Mouse (Mus musculus) midbrain, embryonic 10.5 days (tissue): ENCODE measurements around the gene Ebf1. TPM values are rescaled to one million over a fixed set of nuclear protein-coding genes. Genes with fewer than 3 reads are reported as not detected.
A peak's percentile ranks its signal among the peaks of the same experiment; 100 is the strongest.

ENCODE experiments used
- DNase-seq: peaks from one replicate; pipeline ENCODE4 v3.0.0-alpha.2; 2017; ENCODE audit warnings: low spot score
- H3K27ac ChIP-seq: fragments of 300-500 bp; sonication (generic); replicated peaks from 2 replicates; pipeline ENCODE4 v1.5.1; 2016; ENCODE audit warnings: mild to moderate bottlenecking
- H3K27me3 ChIP-seq: fragments of 300-500 bp; sonication (generic); 2 replicates; pipeline ENCODE4 v1.6.1; 2016; ENCODE audit warnings: low read depth, mild to moderate bottlenecking; ENCODE audit not compliant: poor library complexity, severe bottlenecking
- H3K36me3 ChIP-seq: fragments of 300-500 bp; sonication (generic); 2 replicates; pipeline ENCODE4 v1.6.1; 2016; ENCODE audit warnings: mild to moderate bottlenecking, moderate library complexity
- H3K4me1 ChIP-seq: fragments of 300-500 bp; sonication (generic); 2 replicates; pipeline ENCODE4 v1.6.1; 2016
- H3K4me3 ChIP-seq: fragments of 300-500 bp; sonication (generic); 2 replicates; pipeline ENCODE4 v1.5.1; 2016; ENCODE audit warnings: mild to moderate bottlenecking, moderate library complexity
- H3K9me3 ChIP-seq: fragments of 300-500 bp; sonication (generic); replicated peaks from 2 replicates; pipeline ENCODE4 v1.6.1; 2016; ENCODE audit warnings: mild to moderate bottlenecking
- WGBS: fragments of 180-500 bp; shearing (Covaris S2); methylation state at CpG from one replicate; pipeline ENCODE4 v1.1.7; 2016; 5-methylcytosine and 5-hydroxymethylcytosine counted together
- polyA plus RNA-seq: library from polyadenylated mRNA; unstranded; fragments of >200 nt; fragmentation: Nextera tagmentation; extraction: Ambion mirVana; gene quantifications from 2 replicates; pipeline ENCODE4 v1.2.1, GENCODE M21; 2016

The Ebf1 gene
- polyA plus RNA-seq, 1 experiment from 2014 or later = 31.8 TPM

DNA sequence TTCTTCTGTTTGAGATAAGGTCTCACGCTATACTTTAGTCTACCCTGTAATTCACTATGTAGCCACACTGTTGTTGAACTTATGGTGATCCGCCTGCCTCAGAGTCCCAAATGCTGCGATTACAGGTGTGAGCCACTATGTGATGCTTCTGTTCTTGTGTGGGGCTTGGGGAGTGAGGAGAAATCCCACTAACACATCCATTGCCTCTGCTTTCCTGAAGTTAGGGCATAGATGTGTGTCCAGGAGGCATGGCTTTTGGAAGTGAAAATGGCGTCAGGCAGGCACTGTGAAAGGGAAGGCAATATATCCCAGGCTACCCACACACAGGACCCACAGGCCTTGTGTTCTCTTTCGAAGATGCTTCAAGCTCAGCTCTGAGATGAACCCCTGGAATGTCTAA, 86.8 kb downstream of the Ebf1 start:
- Histone ChIP-seq H3K27ac (no peak overlapping the region), H3K4me1 (peaks cover 28% of the 10 kb centered on the region), H3K27me3 (no peaks in the 10 kb centered on the region), H3K36me3 (no peaks in the 10 kb centered on the region), H3K4me3 (no peak overlapping the region), H3K9me3 (no peaks in the 10 kb centered on the region)
- WGBS = 93% methylated on average over 5 of the region's 5 CpGs
- DNase-seq = no peak

DNA sequence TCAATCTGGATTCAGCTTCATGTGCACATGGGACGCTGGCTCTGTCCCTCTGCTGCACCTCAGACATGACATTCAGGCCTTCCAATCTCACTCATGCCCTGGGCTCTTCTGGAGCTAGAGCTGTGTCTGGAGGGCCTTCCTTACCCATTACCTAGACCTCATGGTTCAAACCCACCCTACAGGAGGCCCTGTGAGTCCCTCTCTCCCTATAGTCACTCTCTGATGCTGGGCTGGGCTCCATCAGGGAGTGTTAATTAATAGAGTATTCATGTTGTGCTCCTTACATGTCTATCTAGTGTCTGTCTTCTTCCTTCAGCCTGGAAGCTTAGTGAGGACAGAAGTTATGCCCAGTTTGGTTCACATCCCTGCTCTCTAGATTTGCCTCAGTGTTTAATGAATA, 88.7 kb downstream of the Ebf1 start:
- Histone ChIP-seq H3K4me3 (no peak overlapping the region), H3K9me3 (no peaks in the 10 kb centered on the region), H3K27me3 (no peaks in the 10 kb centered on the region), H3K27ac (no peak overlapping the region), H3K36me3 (no peaks in the 10 kb centered on the region), H3K4me1 (peaks cover 32% of the 10 kb centered on the region)
- WGBS = 88% methylated on average over 1 of the region's 1 CpGs
- DNase-seq = no peak

DNA sequence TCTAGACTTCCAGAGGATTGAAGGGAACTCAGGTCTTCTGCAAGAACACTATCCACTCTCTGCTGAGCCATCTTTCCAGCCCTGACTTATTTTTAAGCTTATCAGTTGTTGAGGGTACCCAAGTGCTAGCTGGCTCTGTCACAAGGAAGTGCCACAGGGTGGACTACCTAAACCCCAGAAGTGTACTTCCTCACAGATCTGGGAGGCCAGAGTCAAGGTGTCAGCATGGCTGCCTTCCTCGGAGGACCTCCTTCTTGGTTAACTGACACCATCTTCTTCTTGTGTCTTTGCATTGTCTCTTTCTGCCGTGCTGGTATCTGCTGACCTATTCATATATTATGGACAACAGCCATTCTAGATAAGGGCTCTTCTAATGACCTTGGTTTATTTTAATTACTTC, 89.3 kb downstream of the Ebf1 start:
- no peaks in the 10 kb centered on the region for H3K36me3 ChIP-seq
- H3K27ac ChIP-seq = no peak overlapping the region
- DNase-seq = no peak
- H3K9me3 ChIP-seq = no peaks in the 10 kb centered on the region
- no peaks in the 10 kb centered on the region for H3K27me3 ChIP-seq
- H3K4me1 ChIP-seq = peaks cover 28% of the 10 kb centered on the region
- 82% methylated on average over 2 of the region's 2 CpGs for WGBS
- H3K4me3 ChIP-seq = no peak overlapping the region

DNA sequence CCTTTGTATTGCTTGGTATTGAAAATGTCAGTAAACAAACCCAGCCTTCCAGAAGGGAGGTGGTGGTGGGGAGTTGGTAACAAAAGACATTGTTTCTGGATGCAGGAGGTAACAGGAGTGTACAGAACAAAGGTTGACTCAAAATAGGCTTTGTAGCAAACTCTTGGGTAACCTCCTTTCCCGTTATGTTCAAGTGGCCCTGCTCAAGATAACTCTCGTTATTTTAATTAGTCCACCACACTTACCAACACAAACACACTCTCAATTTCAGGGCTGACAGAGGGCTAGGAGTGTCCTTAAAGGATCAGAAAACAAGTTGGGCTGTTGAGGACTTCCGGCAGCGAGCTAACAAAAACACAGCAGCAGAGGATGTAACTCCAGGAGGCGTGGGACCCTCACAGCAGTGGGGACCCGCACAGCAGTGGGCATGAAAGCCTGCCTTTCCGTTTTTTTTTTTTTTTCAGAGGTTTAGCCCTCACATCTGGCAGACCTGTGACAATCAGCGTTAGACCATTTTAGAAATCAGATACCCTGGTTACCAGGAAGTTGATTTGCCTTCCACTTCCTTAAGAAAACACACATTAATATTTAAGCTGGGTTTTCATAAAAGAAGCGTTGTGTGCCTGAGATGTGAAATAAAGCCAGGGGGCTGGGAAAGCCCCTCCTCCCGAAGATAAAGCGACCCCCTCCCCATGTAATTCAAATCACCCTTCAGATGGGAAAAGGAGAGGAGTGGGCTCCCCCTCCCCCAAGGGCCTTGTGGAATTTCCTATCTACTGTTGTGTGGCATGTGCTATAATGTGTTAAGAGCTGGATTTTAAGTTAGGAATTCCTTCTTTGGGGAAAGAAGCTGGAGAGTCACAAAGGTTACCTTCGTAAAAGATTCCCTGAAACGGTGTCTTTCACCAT, 90.5 kb downstream of the Ebf1 start:
- 8% methylated on average over 13 of the region's 13 CpGs for WGBS

DNA sequence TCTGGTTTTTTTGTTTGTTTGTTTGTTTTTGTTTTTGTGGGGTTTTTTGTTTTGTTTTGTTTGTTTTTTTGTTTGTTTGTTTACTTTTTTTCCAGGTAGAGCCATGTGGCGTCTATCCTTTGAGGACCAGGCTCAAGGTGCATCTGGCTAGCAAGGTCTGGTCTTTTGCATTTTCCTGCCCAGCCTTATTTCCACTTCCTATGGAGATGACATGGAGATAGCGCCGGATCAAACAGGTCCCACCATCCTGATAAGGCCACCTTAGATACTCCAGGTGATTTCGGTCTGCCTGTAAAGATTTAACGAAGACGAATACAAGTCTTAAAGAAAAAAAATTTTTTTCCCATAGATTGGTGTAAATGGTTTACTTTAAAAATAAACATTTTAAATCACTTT, 91.2 kb downstream of the Ebf1 start:
- WGBS = 74% methylated on average over 6 of the region's 6 CpGs
- H3K4me1 ChIP-seq = peaks cover 25% of the 10 kb centered on the region
- peak overlapping the region; percentile 81 for H3K27ac ChIP-seq
- no peaks in the 10 kb centered on the region for H3K27me3 ChIP-seq
- no peak overlapping the region for H3K4me3 ChIP-seq
- H3K9me3 ChIP-seq = no peaks in the 10 kb centered on the region
- DNase-seq = no peak
- no peaks in the 10 kb centered on the region for H3K36me3 ChIP-seq

More for the DNA sequence above, 90.5 kb downstream of the Ebf1 start:
- peak overlapping the region; percentile 29; the same call in 1 of the 2 replicates for H3K4me3 ChIP-seq
- no peaks in the 10 kb centered on the region for H3K27me3 ChIP-seq
- H3K27ac ChIP-seq = peak overlapping the region; percentile 81
- DNase-seq = peak; percentile 39
- no peaks in the 10 kb centered on the region for H3K9me3 ChIP-seq
- H3K4me1 ChIP-seq = peaks cover 24% of the 10 kb centered on the region
- no peaks in the 10 kb centered on the region for H3K36me3 ChIP-seq

DNA sequence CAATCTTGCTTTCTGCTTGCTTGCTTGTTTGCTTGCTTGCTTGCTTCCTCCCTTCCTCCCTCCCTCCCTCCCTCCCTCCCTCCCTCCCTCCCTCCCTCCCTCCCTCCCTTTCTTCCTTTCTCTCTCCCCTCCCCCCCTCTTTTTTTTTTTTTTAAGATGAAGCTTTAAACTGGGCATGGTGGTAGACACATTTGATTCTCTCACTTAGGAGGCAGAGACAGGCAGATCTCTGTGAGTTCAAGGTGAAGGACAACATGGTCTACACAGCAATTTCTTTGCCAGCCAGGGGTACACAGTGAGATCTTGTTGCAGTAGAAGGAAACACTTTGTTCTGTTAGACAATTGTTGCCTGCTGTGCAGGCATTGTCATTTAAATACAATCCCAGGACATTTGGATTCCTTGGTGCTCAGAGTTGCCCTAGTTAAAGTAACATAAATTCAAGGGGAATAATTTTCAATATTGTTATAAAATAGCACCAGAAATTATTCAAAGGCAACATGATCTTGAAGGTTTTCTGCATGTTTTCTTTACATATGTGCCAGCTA, 92.0 kb downstream of the Ebf1 start:
- Histone ChIP-seq H3K27me3 (no peaks in the 10 kb centered on the region), H3K36me3 (no peaks in the 10 kb centered on the region), H3K4me1 (peaks cover 25% of the 10 kb centered on the region), H3K4me3 (no peak overlapping the region), H3K9me3 (no peaks in the 10 kb centered on the region), H3K27ac (no peak overlapping the region)
- DNase-seq = no peak

DNA sequence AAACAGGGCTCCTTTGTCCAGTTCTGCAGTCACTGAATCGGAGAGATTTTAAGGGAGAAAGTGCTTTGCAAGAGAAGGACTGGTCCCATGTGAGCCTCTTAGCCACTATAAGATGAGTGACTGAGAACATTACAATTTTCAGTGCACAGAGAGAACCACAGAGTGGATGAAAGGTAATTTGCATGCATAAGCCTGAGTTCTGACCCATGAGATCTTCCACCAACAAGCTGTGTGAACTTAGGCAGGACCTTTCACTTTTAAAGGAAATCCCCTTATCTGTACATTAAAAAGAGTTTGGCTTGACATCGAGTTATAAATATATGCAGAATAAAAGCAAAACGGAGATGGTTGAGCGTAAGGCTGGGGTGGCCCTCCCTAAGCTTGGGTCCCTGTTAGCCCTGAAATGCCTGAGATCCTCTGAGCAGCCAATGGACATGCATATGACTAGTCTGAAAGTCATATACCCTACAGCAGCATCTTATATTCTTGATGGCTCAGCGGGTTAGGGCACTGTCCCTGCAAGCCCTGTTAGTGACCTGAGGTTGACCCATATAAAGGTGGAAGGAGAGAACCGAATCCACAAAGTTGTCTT, 92.8 kb downstream of the Ebf1 start:
- H3K36me3 ChIP-seq = no peaks in the 10 kb centered on the region
- H3K27me3 ChIP-seq = no peaks in the 10 kb centered on the region
- no peak for DNase-seq
- H3K4me1 ChIP-seq = peaks cover 25% of the 10 kb centered on the region
- no peak overlapping the region for H3K4me3 ChIP-seq
- H3K9me3 ChIP-seq = no peaks in the 10 kb centered on the region
- 85% methylated on average over 6 of the region's 6 CpGs for WGBS
- no peak overlapping the region for H3K27ac ChIP-seq

DNA sequence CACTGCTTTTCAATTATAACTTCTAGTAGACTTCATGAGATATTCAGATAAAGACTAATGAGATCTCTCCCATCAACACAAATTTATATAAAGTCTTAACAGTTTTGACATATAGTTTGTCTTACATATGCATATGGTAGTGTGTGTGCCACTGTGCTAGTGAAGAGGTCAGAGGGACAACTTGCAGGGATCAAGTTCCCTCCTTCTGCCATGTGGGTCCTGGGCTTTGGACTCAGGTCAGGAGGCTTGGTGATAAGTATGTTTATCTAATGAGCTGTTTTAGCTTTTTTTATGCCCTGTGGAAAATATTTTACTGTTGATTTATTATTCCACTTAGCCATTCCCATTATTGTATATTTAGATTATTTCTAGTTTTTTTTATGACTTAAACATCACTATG, 93.7 kb downstream of the Ebf1 start:
- no peaks in the 10 kb centered on the region for H3K27me3 ChIP-seq
- H3K27ac ChIP-seq = no peak overlapping the region
- H3K36me3 ChIP-seq = no peaks in the 10 kb centered on the region
- H3K4me1 ChIP-seq = peaks cover 25% of the 10 kb centered on the region
- no peaks in the 10 kb centered on the region for H3K9me3 ChIP-seq
- H3K4me3 ChIP-seq = no peak overlapping the region
- DNase-seq = no peak

DNA sequence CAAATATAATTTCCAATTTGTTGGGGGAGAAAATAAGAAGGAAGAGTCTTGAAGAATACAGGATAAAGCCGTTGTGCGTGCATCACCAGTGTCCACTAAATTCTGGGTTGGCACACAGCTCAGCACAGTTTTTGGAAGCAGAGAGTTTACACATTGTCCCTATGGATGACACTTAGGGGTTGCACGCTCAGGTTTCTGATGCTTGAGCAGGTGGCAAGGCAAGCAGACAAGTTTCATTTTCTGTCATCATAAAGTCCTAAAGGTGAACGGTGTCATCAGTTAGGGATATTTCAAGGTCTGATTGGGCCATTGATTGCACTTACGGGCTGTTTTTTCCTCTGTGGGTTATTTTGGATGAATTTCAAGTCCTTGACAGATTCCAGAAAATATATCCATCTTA, 97.1 kb downstream of the Ebf1 start:
- no peaks in the 10 kb centered on the region for H3K36me3 ChIP-seq
- WGBS = 93% methylated on average over 5 of the region's 5 CpGs

DNA sequence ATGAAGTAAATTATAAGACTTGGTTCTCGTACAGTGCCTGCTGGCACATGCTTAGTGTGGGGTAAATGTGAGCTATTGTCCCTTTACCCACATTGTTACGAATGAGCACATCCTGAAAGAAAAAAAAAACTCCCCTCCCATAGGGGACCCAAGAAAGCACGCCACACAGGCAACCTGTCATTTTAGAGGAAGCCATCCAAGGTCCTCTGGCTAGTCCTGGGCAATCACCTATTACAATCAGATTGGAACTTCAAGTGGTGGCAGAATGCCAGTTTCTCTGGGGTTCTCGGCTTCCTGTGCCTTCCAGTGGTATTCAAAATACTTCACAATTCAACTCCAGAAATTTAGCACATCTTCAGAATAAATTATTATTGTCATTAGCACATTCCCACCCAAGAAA, 98.7 kb downstream of the Ebf1 start:
- DNase-seq = no peak
- peaks cover 5% of the 10 kb centered on the region; the same call in 1 of the 2 replicates for H3K4me1 ChIP-seq

More for the DNA sequence above, 97.1 kb downstream of the Ebf1 start:
- no peak for DNase-seq
- no peaks in the 10 kb centered on the region for H3K9me3 ChIP-seq
- H3K4me3 ChIP-seq = no peak overlapping the region
- H3K4me1 ChIP-seq = peaks cover 9% of the 10 kb centered on the region
- H3K27ac ChIP-seq = no peak overlapping the region
- H3K27me3 ChIP-seq = no peaks in the 10 kb centered on the region

DNA sequence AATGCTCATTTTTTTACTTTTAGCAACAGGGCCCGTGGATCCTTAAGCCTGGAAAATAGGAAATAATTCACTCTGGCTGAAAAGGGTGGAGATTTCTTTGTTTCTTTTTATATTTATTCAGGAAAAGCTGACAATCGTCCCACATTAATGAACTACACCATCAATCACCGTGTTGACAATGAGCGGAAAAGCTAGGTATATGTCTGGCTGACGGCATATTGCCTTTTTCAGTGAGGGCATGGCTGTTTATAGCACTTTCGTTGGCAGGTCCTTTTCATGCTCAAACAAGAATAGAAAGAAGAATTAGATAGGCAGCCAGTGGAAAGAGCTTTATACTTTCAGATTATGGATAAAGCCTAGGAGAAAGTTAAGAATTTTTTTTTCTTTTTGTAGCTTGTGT, 99.8 kb downstream of the Ebf1 start:
- no peaks in the 10 kb centered on the region for H3K9me3 ChIP-seq
- peaks cover 5% of the 10 kb centered on the region; the same call in 1 of the 2 replicates for H3K4me1 ChIP-seq
- H3K36me3 ChIP-seq = no peaks in the 10 kb centered on the region
- no peak overlapping the region for H3K27ac ChIP-seq
- no peak for DNase-seq
- H3K27me3 ChIP-seq = no peaks in the 10 kb centered on the region
- no peak overlapping the region for H3K4me3 ChIP-seq
- WGBS = 80% methylated on average over 6 of the region's 6 CpGs

More for the DNA sequence above, 98.7 kb downstream of the Ebf1 start:
- no peaks in the 10 kb centered on the region for H3K27me3 ChIP-seq
- no peaks in the 10 kb centered on the region for H3K9me3 ChIP-seq
- 78% methylated on average over 4 of the region's 4 CpGs for WGBS
- H3K36me3 ChIP-seq = no peaks in the 10 kb centered on the region
- no peak overlapping the region for H3K27ac ChIP-seq
- no peak overlapping the region for H3K4me3 ChIP-seq

DNA sequence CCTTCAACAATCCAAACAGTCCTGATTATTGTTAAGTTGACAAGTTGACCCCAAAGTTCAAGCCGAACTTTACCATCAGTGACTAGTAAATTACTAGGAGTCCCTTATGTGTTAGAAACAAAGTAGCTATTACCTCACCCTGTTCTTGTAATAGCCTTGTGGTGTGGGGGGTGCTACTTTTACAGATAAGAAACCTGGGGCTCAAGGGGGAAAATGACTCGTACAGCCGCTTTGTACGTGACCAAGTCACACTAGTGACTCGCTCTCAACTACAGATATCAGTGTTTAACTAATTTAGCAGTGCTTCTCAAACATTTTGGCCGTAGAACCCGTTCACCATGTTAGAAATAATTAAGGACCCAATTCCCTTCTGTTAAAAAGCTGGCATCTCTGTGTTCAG, 100.5 kb downstream of the Ebf1 start:
- 89% methylated on average over 7 of the region's 7 CpGs for WGBS
- no peak for DNase-seq
- no peak overlapping the region for H3K27ac ChIP-seq
- no peaks in the 10 kb centered on the region for H3K27me3 ChIP-seq
- no peak overlapping the region for H3K4me3 ChIP-seq
- H3K4me1 ChIP-seq = peaks cover 1% of the 10 kb centered on the region; the same call in 1 of the 2 replicates
- no peaks in the 10 kb centered on the region for H3K36me3 ChIP-seq
- H3K9me3 ChIP-seq = no peaks in the 10 kb centered on the region

DNA sequence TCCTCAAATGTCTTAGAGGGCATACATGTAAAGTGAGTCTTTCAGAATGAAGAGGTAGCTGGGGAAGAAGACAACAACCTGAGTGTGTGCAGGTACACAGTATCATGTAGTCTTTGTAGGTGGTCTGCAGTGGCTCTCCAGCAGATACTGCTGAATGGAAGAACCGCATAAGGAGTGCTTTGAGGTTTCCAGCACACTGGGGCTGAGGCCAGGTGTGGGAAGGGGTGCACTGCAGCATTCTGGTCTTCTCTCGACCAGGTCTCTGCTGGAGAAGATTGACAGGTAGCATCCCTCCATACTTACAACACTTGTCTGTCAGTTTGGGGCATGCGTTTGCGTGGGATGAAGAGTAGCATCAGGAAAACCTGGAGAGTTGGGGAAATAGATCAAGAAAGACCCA, 104.9 kb downstream of the Ebf1 start:
- H3K27ac ChIP-seq = no peak overlapping the region
- H3K4me3 ChIP-seq = no peak overlapping the region
- no peaks in the 10 kb centered on the region for H3K36me3 ChIP-seq
- DNase-seq = no peak
- no peaks in the 10 kb centered on the region for H3K27me3 ChIP-seq
- WGBS = 81% methylated on average over 4 of the region's 4 CpGs
- no peaks in the 10 kb centered on the region for H3K9me3 ChIP-seq
- H3K4me1 ChIP-seq = no peaks in the 10 kb centered on the region
